Mouse (Mus musculus): ENCODE results near the gene Zfp119b.

GRCm38 (mm10) chr17:55986030-55986961, 37.0 kb upstream of the Zfp119b start, which contains the start of gene Fsd1:
- no peak for TF ChIP-seq CTCF (IDR thresholded peaks at IDR 0.05; ENCODE audit: low read depth, low read length)
- TF ChIP-seq GATA1 (IDR thresholded peaks at IDR 0.05; ENCODE audit: borderline replicate concordance, low read length), result no peak
- TF ChIP-seq GATA2 (IDR thresholded peaks at IDR 0.05; ENCODE audit: borderline replicate concordance, low read depth, low read length), result no peak
- TF ChIP-seq POLR2AphosphoS5 (IDR thresholded peaks at IDR 0.05; ENCODE audit: insufficient replicate concordance, low read depth, low read length), result no peak
